Mouse (Mus musculus): ENCODE results near the gene Itpr3. TPM values are rescaled to one million over a fixed set of nuclear protein-coding genes. Genes with fewer than 3 reads are reported as not detected.

The Itpr3 gene
- polyA plus RNA-seq (2014; fragmentation: Nextera tagmentation; extraction: Ambion mirVana) = 14.2 and 16.5 TPM in 2 replicates

- WGBS = under 1% methylated on average over 64 of the region's 66 CpGs
- Histone ChIP-seq H3K36me3 (ENCODE audit: control insufficient read depth, insufficient read depth, low read length) (no peaks in the 10 kb centered on the region), H3K27me3 (replicated peaks; ENCODE audit: control insufficient read depth, insufficient read depth, low read length) (peaks cover 8% of the 10 kb centered on the region; the same call in 1 of the 2 replicates), H3K4me3 (ENCODE audit: low read depth, low read length) (peak within 1 kb of the TSS; percentile 66), H3K4me1 (replicated peaks; ENCODE audit: control insufficient read depth, insufficient read depth, low read length) (peaks cover 13% of the 10 kb centered on the region), H3K4me2 (ENCODE audit: low read length) (peak within 1 kb of the TSS; percentile 94), H3K27ac (ENCODE audit: low read depth) (peak within 1 kb of the TSS; percentile 90), H3K9ac (ENCODE audit: low read length) (peak within 1 kb of the TSS; percentile 66), H3K9me3 (ENCODE audit: control insufficient read depth, low read length) (no peaks in the 10 kb centered on the region)
- DNase-seq (ENCODE audit: low spot score) (peak; percentile 87), ATAC-seq (replicated peaks; ENCODE audit: low FRiP score, low TSS enrichment, low read depth) (peak; percentile 67)
Measured at GRCm38 (mm10) chr17:27056812-27057516, at the start of gene Itpr3. Gene Itpr3, plus strand, starts transcription at chr17:27057304.

GRCm38 (mm10) chr17:27008277-27008676 is 48.8 kb upstream of the Itpr3 start:
- DNase-seq (ENCODE audit: low spot score) = no peak
- no peaks in the 10 kb centered on the region; the same call in 1 of the 2 replicates for H3K4me1 ChIP-seq (replicated peaks; ENCODE audit: control insufficient read depth, insufficient read depth, low read length)
- no peak overlapping the region for H3K4me3 ChIP-seq (ENCODE audit: low read depth, low read length)
- H3K9me3 ChIP-seq (ENCODE audit: control insufficient read depth, low read length) = no peaks in the 10 kb centered on the region
- peak; percentile 59; the same call in 1 of the 2 replicates for ATAC-seq (replicated peaks; ENCODE audit: low FRiP score, low TSS enrichment, low read depth)
- H3K9ac ChIP-seq (ENCODE audit: low read length) = no peak overlapping the region
- 66% methylated on average over 2 of the region's 2 CpGs for WGBS
- H3K27me3 ChIP-seq (replicated peaks; ENCODE audit: control insufficient read depth, insufficient read depth, low read length) = no peaks in the 10 kb centered on the region
- H3K4me2 ChIP-seq (ENCODE audit: low read length) = no peak overlapping the region
- no peaks in the 10 kb centered on the region for H3K36me3 ChIP-seq (ENCODE audit: control insufficient read depth, insufficient read depth, low read length)
- H3K27ac ChIP-seq (ENCODE audit: low read depth) = no peak overlapping the region

GRCm38 (mm10) chr17:27011167-27011566 is 45.9 kb upstream of the Itpr3 start:
- no peak for ATAC-seq (replicated peaks; ENCODE audit: low FRiP score, low TSS enrichment, low read depth)
- WGBS = 89% methylated on average over 10 of the region's 10 CpGs
- H3K27ac ChIP-seq (ENCODE audit: low read depth) = no peak overlapping the region
- H3K4me2 ChIP-seq (ENCODE audit: low read length) = no peak overlapping the region
- H3K9me3 ChIP-seq (ENCODE audit: control insufficient read depth, low read length) = no peaks in the 10 kb centered on the region
- no peaks in the 10 kb centered on the region for H3K27me3 ChIP-seq (replicated peaks; ENCODE audit: control insufficient read depth, insufficient read depth, low read length)
- no peak for DNase-seq (ENCODE audit: low spot score)
- H3K4me1 ChIP-seq (replicated peaks; ENCODE audit: control insufficient read depth, insufficient read depth, low read length) = no peaks in the 10 kb centered on the region; the same call in 1 of the 2 replicates
- H3K9ac ChIP-seq (ENCODE audit: low read length) = no peak overlapping the region
- H3K4me3 ChIP-seq (ENCODE audit: low read depth, low read length) = no peak overlapping the region
- no peaks in the 10 kb centered on the region for H3K36me3 ChIP-seq (ENCODE audit: control insufficient read depth, insufficient read depth, low read length)

- no peak for ATAC-seq (replicated peaks; ENCODE audit: low FRiP score, low TSS enrichment, low read depth)
- 54% methylated on average over 14 of the region's 14 CpGs for WGBS
- no peak overlapping the region for H3K4me2 ChIP-seq (ENCODE audit: low read length)
- H3K9ac ChIP-seq (ENCODE audit: low read length) = no peak overlapping the region
- no peaks in the 10 kb centered on the region for H3K36me3 ChIP-seq (ENCODE audit: control insufficient read depth, insufficient read depth, low read length)
- no peaks in the 10 kb centered on the region for H3K27me3 ChIP-seq (replicated peaks; ENCODE audit: control insufficient read depth, insufficient read depth, low read length)
- H3K9me3 ChIP-seq (ENCODE audit: control insufficient read depth, low read length) = no peaks in the 10 kb centered on the region
- DNase-seq (ENCODE audit: low spot score) = no peak
- no peak overlapping the region for H3K27ac ChIP-seq (ENCODE audit: low read depth)
- no peak overlapping the region for H3K4me3 ChIP-seq (ENCODE audit: low read depth, low read length)
- no peaks in the 10 kb centered on the region; the same call in 1 of the 2 replicates for H3K4me1 ChIP-seq (replicated peaks; ENCODE audit: control insufficient read depth, insufficient read depth, low read length)
Measured at GRCm38 (mm10) chr17:27011998-27012672, 45.0 kb upstream of the Itpr3 start.

GRCm38 (mm10) chr17:27012909-27013308 is 44.2 kb upstream of the Itpr3 start:
- no peaks in the 10 kb centered on the region for H3K9me3 ChIP-seq (ENCODE audit: control insufficient read depth, low read length)
- H3K4me2 ChIP-seq (ENCODE audit: low read length) = no peak overlapping the region
- H3K27ac ChIP-seq (ENCODE audit: low read depth) = no peak overlapping the region
- no peaks in the 10 kb centered on the region for H3K36me3 ChIP-seq (ENCODE audit: control insufficient read depth, insufficient read depth, low read length)
- WGBS = 33% methylated on average over 6 of the region's 6 CpGs
- no peak overlapping the region for H3K9ac ChIP-seq (ENCODE audit: low read length)
- DNase-seq (ENCODE audit: low spot score) (no peak), ATAC-seq (replicated peaks; ENCODE audit: low FRiP score, low TSS enrichment, low read depth) (no peak)
- no peaks in the 10 kb centered on the region for H3K27me3 ChIP-seq (replicated peaks; ENCODE audit: control insufficient read depth, insufficient read depth, low read length)
- H3K4me3 ChIP-seq (ENCODE audit: low read depth, low read length) = no peak overlapping the region
- no peaks in the 10 kb centered on the region; the same call in 1 of the 2 replicates for H3K4me1 ChIP-seq (replicated peaks; ENCODE audit: control insufficient read depth, insufficient read depth, low read length)

GRCm38 (mm10) chr17:27017564-27018499 is 39.3 kb upstream of the Itpr3 start:
- peaks cover 29% of the 10 kb centered on the region for H3K36me3 ChIP-seq (ENCODE audit: control insufficient read depth, insufficient read depth, low read length)
- H3K9me3 ChIP-seq (ENCODE audit: control insufficient read depth, low read length) = no peaks in the 10 kb centered on the region
- H3K27ac ChIP-seq (ENCODE audit: low read depth) = peak overlapping the region; percentile 33; the same call in 1 of the 2 replicates
- peak; percentile 75 for ATAC-seq (replicated peaks; ENCODE audit: low FRiP score, low TSS enrichment, low read depth)
- peak overlapping the region; percentile 63 for H3K9ac ChIP-seq (ENCODE audit: low read length)
- DNase-seq (ENCODE audit: low spot score) = peak; percentile 94
- H3K4me2 ChIP-seq (ENCODE audit: low read length) = peak overlapping the region; percentile 78
- WGBS = 9% methylated on average over 34 of the region's 34 CpGs
- H3K27me3 ChIP-seq (replicated peaks; ENCODE audit: control insufficient read depth, insufficient read depth, low read length) = no peaks in the 10 kb centered on the region
- H3K4me3 ChIP-seq (ENCODE audit: low read depth, low read length) = peak overlapping the region; percentile 60
- H3K4me1 ChIP-seq (replicated peaks; ENCODE audit: control insufficient read depth, insufficient read depth, low read length) = peaks cover 7% of the 10 kb centered on the region

- Histone ChIP-seq H3K4me1 (replicated peaks; ENCODE audit: control insufficient read depth, insufficient read depth, low read length) (peaks cover 7% of the 10 kb centered on the region; the same call in 1 of the 2 replicates), H3K4me3 (ENCODE audit: low read depth, low read length) (peak overlapping the region; percentile 60; the same call in 1 of the 2 replicates), H3K27ac (ENCODE audit: low read depth) (no peak overlapping the region), H3K27me3 (replicated peaks; ENCODE audit: control insufficient read depth, insufficient read depth, low read length) (no peaks in the 10 kb centered on the region), H3K9ac (ENCODE audit: low read length) (peak overlapping the region; percentile 63), H3K36me3 (ENCODE audit: control insufficient read depth, insufficient read depth, low read length) (peaks cover 33% of the 10 kb centered on the region), H3K9me3 (ENCODE audit: control insufficient read depth, low read length) (no peaks in the 10 kb centered on the region), H3K4me2 (ENCODE audit: low read length) (peak overlapping the region; percentile 78)
- 47% methylated on average over 12 of the region's 12 CpGs for WGBS
- ATAC-seq (replicated peaks; ENCODE audit: low FRiP score, low TSS enrichment, low read depth) (no peak), DNase-seq (ENCODE audit: low spot score) (no peak)
Measured at GRCm38 (mm10) chr17:27018555-27019196, 38.4 kb upstream of the Itpr3 start.

GRCm38 (mm10) chr17:27021076-27021475 is 36.0 kb upstream of the Itpr3 start:
- Histone ChIP-seq H3K4me2 (ENCODE audit: low read length) (no peak overlapping the region), H3K9me3 (ENCODE audit: control insufficient read depth, low read length) (no peaks in the 10 kb centered on the region), H3K9ac (ENCODE audit: low read length) (no peak overlapping the region), H3K4me3 (ENCODE audit: low read depth, low read length) (no peak overlapping the region), H3K4me1 (replicated peaks; ENCODE audit: control insufficient read depth, insufficient read depth, low read length) (peaks cover 7% of the 10 kb centered on the region; the same call in 1 of the 2 replicates), H3K27me3 (replicated peaks; ENCODE audit: control insufficient read depth, insufficient read depth, low read length) (no peaks in the 10 kb centered on the region), H3K36me3 (ENCODE audit: control insufficient read depth, insufficient read depth, low read length) (peaks cover 55% of the 10 kb centered on the region), H3K27ac (ENCODE audit: low read depth) (no peak overlapping the region)
- 91% methylated on average over 14 of the region's 14 CpGs for WGBS
- DNase-seq (ENCODE audit: low spot score) (no peak), ATAC-seq (replicated peaks; ENCODE audit: low FRiP score, low TSS enrichment, low read depth) (no peak)

Measured in intestine, embryonic 14.5 days (tissue).